Mouse (Mus musculus) stomach, postnatal 0 days (tissue): Measurements from ENCODE around the gene Phf19. TPM values are rescaled to one million over a fixed set of nuclear protein-coding genes. Genes with fewer than 3 reads are reported as not detected.
A peak's percentile ranks its signal among the peaks of the same experiment; 100 is the strongest.

ENCODE experiments used
- ATAC-seq: fragments of 200-750 bp; cut with Nextera tagmentation; 2 replicates; pipeline ENCODE4 v1.8.0; 2017; ENCODE audit not compliant: low FRiP score, low TSS enrichment
- DNase-seq: peaks from one replicate; pipeline ENCODE4 v3.0.0-alpha.2; 2016; ENCODE audit warnings: low spot score
- H3K27ac ChIP-seq: fragments of 300-500 bp; sonication (generic); replicated peaks from 2 replicates; pipeline ENCODE4 v1.5.1; 2014; ENCODE audit warnings: mild to moderate bottlenecking, control low read depth
- H3K27me3 ChIP-seq: fragments of 300-500 bp; sonication (generic); 2 replicates; pipeline ENCODE4 v1.6.1; 2014; ENCODE audit warnings: low read length; ENCODE audit not compliant: control insufficient read depth, insufficient read depth
- H3K36me3 ChIP-seq: fragments of 300-500 bp; sonication (generic); 2 replicates; pipeline ENCODE4 v1.6.1; 2014; ENCODE audit warnings: low read length, mixed read lengths; ENCODE audit not compliant: control insufficient read depth, insufficient read depth
- H3K4me1 ChIP-seq: fragments of 300-500 bp; sonication (generic); replicated peaks from 2 replicates; pipeline ENCODE4 v1.6.1; 2014; ENCODE audit warnings: antibody characterized with exemption; ENCODE audit not compliant: control insufficient read depth, insufficient read depth
- H3K4me2 ChIP-seq: fragments of 300-500 bp; sonication (generic); replicated peaks from 2 replicates; pipeline ENCODE4 v1.6.1; 2014; ENCODE audit warnings: low read depth, mild to moderate bottlenecking, control low read depth, moderate library complexity
- H3K4me3 ChIP-seq: fragments of 300-500 bp; sonication (generic); 2 replicates; pipeline ENCODE4 v1.5.1; 2014; ENCODE audit warnings: low read depth, low read length, control low read depth
- H3K9ac ChIP-seq: fragments of 300-500 bp; sonication (generic); 2 replicates; pipeline ENCODE4 v1.6.1; 2014; ENCODE audit warnings: mild to moderate bottlenecking, low read length, control low read depth, mixed read lengths
- H3K9me3 ChIP-seq: fragments of 300-500 bp; sonication (generic); 2 replicates; pipeline ENCODE4 v1.6.1; 2016; ENCODE audit warnings: low read length; ENCODE audit not compliant: control insufficient read depth
- CTCF ChIP-seq: IDR thresholded peaks from 2 replicates; pipeline ENCODE4 v1.5.1; 2016; ENCODE audit warnings: antibody characterized with exemption, low read depth, mild to moderate bottlenecking, moderate library complexity
- EP300 ChIP-seq: optimal IDR thresholded peaks from 2 replicates; pipeline ENCODE3; 2016; ENCODE audit warnings: antibody characterized with exemption
- WGBS: fragments of 180-500 bp; shearing (Covaris S2); extraction: QIAGEN DNeasy Blood & Tissue Kit; methylation state at CpG from one replicate; pipeline ENCODE4 v1.1.7; 2014; 5-methylcytosine and 5-hydroxymethylcytosine counted together
- polyA plus RNA-seq: library from polyadenylated mRNA; unstranded; fragments of >200 nt; fragmentation: Nextera tagmentation; extraction: Ambion mirVana; gene quantifications from 2 replicates; pipeline ENCODE4 v1.2.1, GENCODE M21; 2015

Phf19 gene
- polyA plus RNA-seq, 1 experiment from 2014 or later: 3.5 TPM

- Histone ChIP-seq H3K4me1 (no peaks in the 10 kb centered on the region), H3K27me3 (no peaks in the 10 kb centered on the region), H3K36me3 (0 out of 2 replicates have a peak, but pooled peaks cover under 1% of the 10 kb centered on the region), H3K9ac (no peak overlapping the region), H3K4me2 (no peak overlapping the region), H3K27ac (no peak overlapping the region), H3K4me3 (no peak overlapping the region), H3K9me3 (no peaks in the 10 kb centered on the region)
- ATAC-seq (no peak), DNase-seq (no peak)
- 65% methylated on average over 5 of the region's 5 CpGs for WGBS
- TF ChIP-seq EP300 (no peak), CTCF (no peak)
Measured at GRCm38 (mm10) chr2:34893950-34894349, 19.9 kb downstream of the Phf19 start.

- ATAC-seq: no peak
- DNase-seq: no peak
- Histone ChIP-seq H3K27ac (no peak overlapping the region), H3K4me1 (no peaks in the 10 kb centered on the region), H3K4me2 (no peak overlapping the region), H3K4me3 (no peak overlapping the region), H3K36me3 (no peaks in the 10 kb centered on the region), H3K9me3 (no peaks in the 10 kb centered on the region), H3K27me3 (no peaks in the 10 kb centered on the region), H3K9ac (no peak overlapping the region)
- TF ChIP-seq EP300: no peak
- TF ChIP-seq CTCF: no peak
- WGBS: 64% methylated on average over 2 of the region's 2 CpGs
Measured at GRCm38 (mm10) chr2:34884186-34884585, 29.6 kb downstream of the Phf19 start.

DNA sequence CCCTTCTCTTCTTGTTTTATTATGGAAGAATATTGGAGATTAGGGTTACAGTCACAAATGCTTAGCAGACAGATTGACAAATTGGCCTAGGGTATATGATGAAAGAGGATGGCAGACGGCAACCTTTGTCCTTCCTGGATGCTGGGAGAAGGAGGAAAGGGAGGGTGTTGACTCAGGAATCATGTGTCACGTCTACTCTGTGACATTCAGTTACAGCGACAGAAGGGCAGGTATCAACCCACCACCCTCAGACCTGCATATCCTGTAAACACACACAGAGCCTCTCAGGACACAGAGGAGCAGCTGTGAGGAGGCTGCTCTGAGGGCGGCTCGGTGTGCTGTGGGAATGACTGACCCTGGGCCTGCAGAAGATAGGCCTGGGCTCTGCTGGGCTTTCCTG is 30.6 kb downstream of the Phf19 start:
- no peaks in the 10 kb centered on the region for H3K27me3 ChIP-seq
- 35% methylated on average over 5 of the region's 5 CpGs for WGBS
- ATAC-seq (peak; percentile 56; the same call in 1 of the 2 replicates), DNase-seq (no peak)
- no peak overlapping the region for H3K4me2 ChIP-seq
- TF ChIP-seq EP300: no peak
- no peak for TF ChIP-seq CTCF
- H3K4me1 ChIP-seq: no peaks in the 10 kb centered on the region
- H3K9me3 ChIP-seq: no peaks in the 10 kb centered on the region
- H3K4me3 ChIP-seq: no peak overlapping the region
- no peak overlapping the region for H3K27ac ChIP-seq
- H3K9ac ChIP-seq: no peak overlapping the region
- H3K36me3 ChIP-seq: no peaks in the 10 kb centered on the region

DNA sequence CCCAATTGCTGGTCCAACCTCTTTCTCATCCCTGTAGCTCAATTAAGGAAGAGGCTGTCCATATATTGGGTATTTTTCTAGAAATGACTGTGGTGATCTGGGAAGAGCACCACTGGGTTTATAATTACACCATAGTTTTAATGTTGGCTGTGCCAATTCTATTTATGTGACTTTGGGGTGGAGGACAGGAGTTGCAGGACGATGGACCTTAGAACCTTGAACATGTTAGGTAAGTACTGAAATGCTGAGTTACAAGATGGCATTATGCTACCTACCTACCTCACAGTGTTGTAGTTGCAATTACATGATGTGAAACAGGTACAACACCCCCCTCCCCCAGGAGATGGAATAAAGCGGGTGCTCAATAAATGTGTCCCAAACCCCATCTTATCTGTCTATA is 31.1 kb downstream of the Phf19 start:
- no peaks in the 10 kb centered on the region for H3K9me3 ChIP-seq
- no peaks in the 10 kb centered on the region for H3K4me1 ChIP-seq
- H3K9ac ChIP-seq: no peak overlapping the region
- TF ChIP-seq CTCF: no peak
- no peak overlapping the region for H3K4me3 ChIP-seq
- no peak for DNase-seq
- no peaks in the 10 kb centered on the region for H3K36me3 ChIP-seq
- 80% methylated on average over 2 of the region's 2 CpGs for WGBS
- no peak overlapping the region for H3K4me2 ChIP-seq
- H3K27ac ChIP-seq: no peak overlapping the region
- H3K27me3 ChIP-seq: no peaks in the 10 kb centered on the region
- no peak for ATAC-seq

GRCm38 (mm10) chr2:34880054-34880453 is 33.8 kb downstream of the Phf19 start:
- 91% methylated on average over 10 of the region's 10 CpGs for WGBS
- ATAC-seq (no peak), DNase-seq (no peak)
- TF ChIP-seq CTCF (no peak), EP300 (no peak)
- Histone ChIP-seq H3K9ac (no peak overlapping the region), H3K27me3 (no peaks in the 10 kb centered on the region), H3K27ac (no peak overlapping the region), H3K4me3 (no peak overlapping the region), H3K4me2 (no peak overlapping the region), H3K9me3 (no peaks in the 10 kb centered on the region), H3K36me3 (no peaks in the 10 kb centered on the region), H3K4me1 (no peaks in the 10 kb centered on the region)

- Histone ChIP-seq H3K4me3 (peak within 1 kb of the TSS; percentile 18), H3K9ac (peak within 1 kb of the TSS; percentile 45; the same call in 1 of the 2 replicates), H3K27me3 (no peaks in the 10 kb centered on the region), H3K36me3 (no peaks in the 10 kb centered on the region), H3K27ac (no peak within 1 kb of the TSS), H3K4me2 (peak within 1 kb of the TSS; percentile 37), H3K4me1 (no peaks in the 10 kb centered on the region), H3K9me3 (no peaks in the 10 kb centered on the region)
- no peak for ATAC-seq
- TF ChIP-seq CTCF (no peak), EP300 (no peak)
- DNase-seq: no peak
- 14% methylated on average over 8 of the region's 8 CpGs for WGBS
Measured at GRCm38 (mm10) chr2:34874816-34875345, 38.9 kb downstream of the Phf19 start, which contains the start of gene Psmd5. Gene Psmd5 (minus strand): TSS chr2:34874968.
